Mouse (Mus musculus): Measurements from ENCODE around the gene Lrrc59. TPM values are rescaled to one million over a fixed set of nuclear protein-coding genes. Genes with fewer than 3 reads are reported as not detected.
"Not testable (repeated sequence)": the region's sequence is repeated elsewhere in the genome, so short reads cannot be mapped to it uniquely, and the experiment has no call there.

The Lrrc59 gene
- total and polyA plus RNA-seq, 2 experiments from 2014 or later, result 127 to 145 TPM

DNA sequence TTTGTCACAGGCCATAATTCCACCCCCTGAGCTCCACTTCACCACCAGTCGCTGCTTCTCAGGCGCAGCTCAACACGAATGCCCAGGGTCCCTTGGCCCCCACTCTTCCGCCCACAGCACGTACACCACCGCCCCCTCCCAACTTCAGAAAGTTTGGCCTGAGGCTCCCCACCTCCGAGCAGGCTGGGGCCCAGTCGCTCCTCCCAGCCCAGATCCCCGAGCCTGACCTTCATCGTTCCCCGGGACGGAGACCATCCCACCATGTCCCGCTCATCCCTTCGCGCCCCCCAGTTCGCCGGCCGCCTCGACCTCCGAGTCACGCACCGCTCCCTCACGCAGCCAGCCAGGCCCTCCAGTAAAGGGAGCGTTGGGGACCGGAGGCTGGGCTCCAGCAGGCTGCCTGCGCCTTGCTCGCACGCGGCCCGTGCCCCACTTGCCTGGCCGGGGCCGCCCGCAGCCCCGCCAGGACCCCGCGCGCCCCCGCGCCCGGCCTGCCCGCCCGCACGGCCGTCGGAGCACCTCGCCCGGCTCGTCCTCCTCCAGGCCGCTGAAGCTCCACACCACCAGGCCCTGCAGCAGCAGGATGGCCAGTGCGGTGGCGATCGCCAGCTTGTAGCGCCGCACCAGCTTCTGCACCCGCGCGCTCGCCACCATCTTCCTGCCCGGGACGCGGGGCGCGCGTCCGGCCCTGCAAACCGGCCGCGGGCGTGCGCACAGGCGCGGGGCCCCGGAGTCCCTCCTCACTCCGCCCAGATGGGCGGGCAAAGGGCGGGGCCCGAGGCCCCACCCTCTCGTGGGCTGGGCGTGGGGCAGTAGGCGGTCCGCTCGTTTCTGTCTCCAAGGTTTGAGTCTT, 47.4 kb downstream of the Lrrc59 start, which contains the start of gene Xylt2:
Xylt2 (minus strand) TSS at position 762 of the 853 bp plus-strand sequence.
- peak within 1 kb of the TSS; percentile 97 for H3K9ac ChIP-seq
- H3K27ac ChIP-seq (ENCODE audit: low read depth, low read length), result peak within 1 kb of the TSS; percentile 88
- H3K9me3 ChIP-seq (ENCODE audit: low read length), result no peaks in the 10 kb centered on the region
- ATAC-seq (peak; percentile 97), DNase-seq (peak; percentile 95)
- peaks cover 10% of the 10 kb centered on the region for H3K4me1 ChIP-seq (ENCODE audit: insufficient read depth)
- H3K36me3 ChIP-seq (ENCODE audit: insufficient read depth), result no peaks in the 10 kb centered on the region
- under 1% methylated on average over 80 of the region's 82 CpGs for WGBS
- TF ChIP-seq CTCF (IDR thresholded peaks at IDR 0.05; ENCODE audit: low read depth), result no peak
- H3K4me2 ChIP-seq (ENCODE audit: low read depth), result peak within 1 kb of the TSS; percentile 76
- no peaks in the 10 kb centered on the region for H3K27me3 ChIP-seq (ENCODE audit: insufficient read depth, low read length)
- H3K4me3 ChIP-seq (ENCODE audit: low read depth, low read length), result peak within 1 kb of the TSS; percentile 87

- WGBS, result 23% methylated on average over 15 of the region's 15 CpGs
- Histone ChIP-seq H3K9ac (peak overlapping the region; percentile 97), H3K9me3 (ENCODE audit: low read length) (no peaks in the 10 kb centered on the region), H3K4me1 (ENCODE audit: insufficient read depth) (peaks cover 10% of the 10 kb centered on the region), H3K4me3 (ENCODE audit: low read depth, low read length) (peak overlapping the region; percentile 87), H3K4me2 (ENCODE audit: low read depth) (peak overlapping the region; percentile 76), H3K36me3 (ENCODE audit: insufficient read depth) (no peaks in the 10 kb centered on the region), H3K27me3 (ENCODE audit: insufficient read depth, low read length) (no peaks in the 10 kb centered on the region), H3K27ac (ENCODE audit: low read depth, low read length) (peak overlapping the region; percentile 62; the same call in 1 of the 2 replicates)
- no peak for DNase-seq
- ATAC-seq, result peak; percentile 44
- TF ChIP-seq CTCF (IDR thresholded peaks at IDR 0.05; ENCODE audit: low read depth), result no peak
Measured at GRCm38 (mm10) chr11:94677607-94678145, 48.1 kb downstream of the Lrrc59 start.

- no peaks in the 10 kb centered on the region for H3K9me3 ChIP-seq (ENCODE audit: low read length)
- no peaks in the 10 kb centered on the region for H3K36me3 ChIP-seq (ENCODE audit: insufficient read depth)
- no peak overlapping the region for H3K4me2 ChIP-seq (ENCODE audit: low read depth)
- DNase-seq (no peak), ATAC-seq (no peak)
- H3K27ac ChIP-seq (ENCODE audit: low read depth, low read length), result no peak overlapping the region
- no peaks in the 10 kb centered on the region for H3K27me3 ChIP-seq (ENCODE audit: insufficient read depth, low read length)
- no peak overlapping the region for H3K9ac ChIP-seq
- peaks cover 8% of the 10 kb centered on the region for H3K4me1 ChIP-seq (ENCODE audit: insufficient read depth)
- no peak overlapping the region for H3K4me3 ChIP-seq (ENCODE audit: low read depth, low read length)
- TF ChIP-seq CTCF (IDR thresholded peaks at IDR 0.05; ENCODE audit: low read depth), result 0 out of 2 replicates have a peak, but pooled peaks have one; percentile 13
Measured at GRCm38 (mm10) chr11:94680639-94681038, 51.1 kb downstream of the Lrrc59 start.

- peaks cover under 1% of the 10 kb centered on the region; the same call in 1 of the 2 replicates for H3K4me1 ChIP-seq (ENCODE audit: insufficient read depth)
- no peak overlapping the region for H3K4me2 ChIP-seq (ENCODE audit: low read depth)
- WGBS, result 87% methylated on average over 4 of the region's 4 CpGs
- ATAC-seq (no peak), DNase-seq (no peak)
- no peaks in the 10 kb centered on the region for H3K9me3 ChIP-seq (ENCODE audit: low read length)
- TF ChIP-seq CTCF (IDR thresholded peaks at IDR 0.05; ENCODE audit: low read depth), result no peak
- no peaks in the 10 kb centered on the region for H3K27me3 ChIP-seq (ENCODE audit: insufficient read depth, low read length)
- no peak overlapping the region for H3K9ac ChIP-seq
- no peak overlapping the region for H3K4me3 ChIP-seq (ENCODE audit: low read depth, low read length)
- H3K27ac ChIP-seq (ENCODE audit: low read depth, low read length), result no peak overlapping the region
- H3K36me3 ChIP-seq (ENCODE audit: insufficient read depth), result no peaks in the 10 kb centered on the region
Measured at GRCm38 (mm10) chr11:94681640-94682039, 52.1 kb downstream of the Lrrc59 start.

DNA sequence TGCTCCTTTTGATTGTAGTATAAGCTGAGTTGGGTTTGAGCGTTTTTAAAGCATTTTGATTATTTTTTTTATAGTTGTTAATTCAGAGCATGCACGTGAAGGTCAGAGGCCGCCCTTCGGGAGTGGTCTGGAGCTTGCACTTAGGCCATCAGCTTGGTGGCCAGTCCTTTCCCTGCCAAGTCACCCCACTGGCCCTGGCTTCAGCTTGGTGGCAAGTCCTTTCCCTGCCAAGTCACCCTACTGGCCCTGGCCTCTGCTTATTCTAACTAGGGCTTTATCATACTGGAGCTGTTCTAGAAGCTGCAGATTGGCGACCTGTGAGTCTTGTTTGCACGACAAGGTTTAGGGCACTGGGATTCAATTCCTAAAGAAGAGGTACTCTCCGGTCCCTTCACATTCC, 52.9 kb downstream of the Lrrc59 start:
- Histone ChIP-seq H3K9me3 (ENCODE audit: low read length) (no peaks in the 10 kb centered on the region), H3K4me1 (ENCODE audit: insufficient read depth) (no peaks in the 10 kb centered on the region), H3K27me3 (ENCODE audit: insufficient read depth, low read length) (no peaks in the 10 kb centered on the region), H3K27ac (ENCODE audit: low read depth, low read length) (no peak overlapping the region), H3K4me2 (ENCODE audit: low read depth) (no peak overlapping the region), H3K36me3 (ENCODE audit: insufficient read depth) (no peaks in the 10 kb centered on the region), H3K4me3 (ENCODE audit: low read depth, low read length) (no peak overlapping the region), H3K9ac (no peak overlapping the region)
- DNase-seq (no peak), ATAC-seq (no peak)
- no peak for TF ChIP-seq CTCF (IDR thresholded peaks at IDR 0.05; ENCODE audit: low read depth)
- WGBS, result 85% methylated on average over 7 of the region's 7 CpGs

GRCm38 (mm10) chr11:94687178-94687577, 57.6 kb downstream of the Lrrc59 start:
- 85% methylated on average over 6 of the region's 6 CpGs for WGBS
- Histone ChIP-seq H3K4me3 (ENCODE audit: low read depth, low read length) (no peak overlapping the region), H3K36me3 (ENCODE audit: insufficient read depth) (no peaks in the 10 kb centered on the region), H3K4me1 (ENCODE audit: insufficient read depth) (no peaks in the 10 kb centered on the region), H3K4me2 (ENCODE audit: low read depth) (no peak overlapping the region), H3K9me3 (ENCODE audit: low read length) (no peaks in the 10 kb centered on the region), H3K27me3 (ENCODE audit: insufficient read depth, low read length) (no peaks in the 10 kb centered on the region), H3K27ac (ENCODE audit: low read depth, low read length) (no peak overlapping the region), H3K9ac (no peak overlapping the region)
- no peak for DNase-seq
- no peak for TF ChIP-seq CTCF (IDR thresholded peaks at IDR 0.05; ENCODE audit: low read depth)
- no peak for ATAC-seq

DNA sequence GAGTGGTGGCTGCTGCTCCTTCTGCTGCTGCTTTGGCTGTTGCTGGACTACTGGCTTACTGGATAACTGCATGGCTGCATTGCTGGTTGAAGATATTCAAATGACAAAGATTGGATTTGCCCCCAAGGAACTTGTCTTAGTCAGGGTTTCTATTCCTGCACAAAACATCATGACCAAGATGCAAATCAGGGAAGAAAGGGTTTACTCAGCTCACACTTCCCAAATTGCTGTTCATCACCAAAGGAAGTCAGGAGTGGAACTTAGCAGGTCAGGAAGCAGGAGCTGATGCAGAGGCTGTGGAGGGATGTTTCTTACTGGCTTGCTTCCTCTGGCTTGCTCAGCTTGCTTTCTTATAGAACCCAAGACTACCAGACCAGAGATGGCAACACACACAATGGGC, 62.9 kb downstream of the Lrrc59 start:
- DNase-seq; H3K4me2 ChIP-seq (ENCODE audit: low read depth); H3K9me3 ChIP-seq (ENCODE audit: low read length); ATAC-seq; H3K4me3 ChIP-seq (ENCODE audit: low read depth, low read length); H3K36me3 ChIP-seq (ENCODE audit: insufficient read depth); H3K4me1 ChIP-seq (ENCODE audit: insufficient read depth); H3K9ac ChIP-seq; H3K27ac ChIP-seq (ENCODE audit: low read depth, low read length); H3K27me3 ChIP-seq (ENCODE audit: insufficient read depth, low read length): not testable (repeated sequence)

Other genes with a start within 250 kb of the Lrrc59 start
- 1.1 and 1.6 TPM in 2 replicates for gene Abcc3, start 236.8 kb upstream of the Lrrc59 start, total RNA-seq (2014; rRNA removed)
- 0.97 and 0.98 TPM in 2 replicates for gene Abcc3, start 236.8 kb upstream of the Lrrc59 start, polyA plus RNA-seq (2015; fragmentation: Nextera tagmentation; extraction: Ambion mirVana)
- 47.1 and 62.9 TPM in 2 replicates for gene Cacna1g, start 155.6 kb upstream of the Lrrc59 start, total RNA-seq (2014; rRNA removed)
- 5.3 and 5.8 TPM in 2 replicates for gene Cacna1g, start 155.6 kb upstream of the Lrrc59 start, polyA plus RNA-seq (2015; fragmentation: Nextera tagmentation; extraction: Ambion mirVana)
- 0.92 and 3.1 TPM in 2 replicates for gene Spata20, start 143.6 kb upstream of the Lrrc59 start, total RNA-seq (2014; rRNA removed)
- gene Spata20, start 143.6 kb upstream of the Lrrc59 start, polyA plus RNA-seq (2015; fragmentation: Nextera tagmentation; extraction: Ambion mirVana), result 0.99 and 2.3 TPM in 2 replicates
- gene Epn3, start 129.8 kb upstream of the Lrrc59 start, total RNA-seq (2014; rRNA removed), result 2.0 and 2.5 TPM in 2 replicates
- gene Epn3, start 129.8 kb upstream of the Lrrc59 start, polyA plus RNA-seq (2015; fragmentation: Nextera tagmentation; extraction: Ambion mirVana), result 0.96 and 1.4 TPM in 2 replicates
- 0.77 and 2.1 TPM in 2 replicates for gene Mycbpap, start 108.0 kb upstream of the Lrrc59 start, total RNA-seq (2014; rRNA removed)
- gene Mycbpap, start 108.0 kb upstream of the Lrrc59 start, polyA plus RNA-seq (2015; fragmentation: Nextera tagmentation; extraction: Ambion mirVana), result 1.5 and 1.7 TPM in 2 replicates
- 12.2 and 12.6 TPM in 2 replicates for gene Rsad1, start 80.5 kb upstream of the Lrrc59 start, total RNA-seq (2014; rRNA removed)
- 7.7 and 8.8 TPM in 2 replicates for gene Rsad1, start 80.5 kb upstream of the Lrrc59 start, polyA plus RNA-seq (2015; fragmentation: Nextera tagmentation; extraction: Ambion mirVana)
- not detected in 2 replicates for gene Chad, start 64.7 kb upstream of the Lrrc59 start, total RNA-seq (2014; rRNA removed)
- 0.30 and 0.44 TPM in 2 replicates for gene Chad, start 64.7 kb upstream of the Lrrc59 start, polyA plus RNA-seq (2015; fragmentation: Nextera tagmentation; extraction: Ambion mirVana)
- gene Acsf2, start 27.9 kb upstream of the Lrrc59 start, total RNA-seq (2014; rRNA removed), result 2.6 and 4.3 TPM in 2 replicates
- 1.5 and 1.6 TPM in 2 replicates for gene Acsf2, start 27.9 kb upstream of the Lrrc59 start, polyA plus RNA-seq (2015; fragmentation: Nextera tagmentation; extraction: Ambion mirVana)
- 50.7 and 57.0 TPM in 2 replicates for gene Mrpl27, start 24.0 kb downstream of the Lrrc59 start, total RNA-seq (2014; rRNA removed)
- gene Mrpl27, start 24.0 kb downstream of the Lrrc59 start, polyA plus RNA-seq (2015; fragmentation: Nextera tagmentation; extraction: Ambion mirVana), result 126 and 149 TPM in 2 replicates
- gene Eme1, start 24.2 kb downstream of the Lrrc59 start, total RNA-seq (2014; rRNA removed), result 2.4 and 2.5 TPM in 2 replicates
- 1.4 and 1.6 TPM in 2 replicates for gene Eme1, start 24.2 kb downstream of the Lrrc59 start, polyA plus RNA-seq (2015; fragmentation: Nextera tagmentation; extraction: Ambion mirVana)
- gene Xylt2, start 47.7 kb downstream of the Lrrc59 start, total RNA-seq (2014; rRNA removed), result 24.0 and 34.0 TPM in 2 replicates
- gene Xylt2, start 47.7 kb downstream of the Lrrc59 start, polyA plus RNA-seq (2015; fragmentation: Nextera tagmentation; extraction: Ambion mirVana), result 9.1 and 10.9 TPM in 2 replicates
- not detected in 2 replicates for gene Gm11541, start 74.7 kb downstream of the Lrrc59 start, total RNA-seq (2014; rRNA removed)
- gene Gm11541, start 74.7 kb downstream of the Lrrc59 start, polyA plus RNA-seq (2015; fragmentation: Nextera tagmentation; extraction: Ambion mirVana), result not detected in 2 replicates
- gene Cdc34b, start 112.0 kb downstream of the Lrrc59 start, total RNA-seq (2014; rRNA removed), result 0.23 TPM in 1 of 2 replicates, not detected in the other
- not detected in 2 replicates for gene Cdc34b, start 112.0 kb downstream of the Lrrc59 start, polyA plus RNA-seq (2015; fragmentation: Nextera tagmentation; extraction: Ambion mirVana)
- gene Tmem92, start 152.9 kb downstream of the Lrrc59 start, total RNA-seq (2014; rRNA removed), result not detected in 2 replicates
- gene Tmem92, start 152.9 kb downstream of the Lrrc59 start, polyA plus RNA-seq (2015; fragmentation: Nextera tagmentation; extraction: Ambion mirVana), result 0.07 TPM in 1 of 2 replicates, not detected in the other